Mouse (Mus musculus) C2C12 (cell line): Measurements from ENCODE around the gene Slc31a1. TPM values are rescaled to one million over a fixed set of nuclear protein-coding genes. Genes with fewer than 3 reads are reported as not detected.

ENCODE experiments used
- H3K27me3 ChIP-seq: one replicate; pipeline ENCODE4 v1.6.1; 2011; ENCODE audit not compliant: control insufficient read depth, insufficient read depth, insufficient read length
- H3K36me3 ChIP-seq: one replicate; pipeline ENCODE4 v1.6.1; 2011; ENCODE audit not compliant: control insufficient read depth, insufficient read depth
- H3K4me3 ChIP-seq: one replicate; pipeline ENCODE4 v1.5.1; 2011; ENCODE audit warnings: mild to moderate bottlenecking, control low read depth; ENCODE audit not compliant: poor library complexity, insufficient read depth, severe bottlenecking
- H3K79me2 ChIP-seq: one replicate; pipeline ENCODE4 v1.6.1; 2011; ENCODE audit not compliant: control insufficient read depth, insufficient read depth
- H3K79me3 ChIP-seq: one replicate; pipeline ENCODE4 v1.6.1; 2011; ENCODE audit warnings: low read depth, control low read depth
- H3ac ChIP-seq: one replicate; pipeline ENCODE3; 2011; ENCODE audit warnings: low read depth; ENCODE audit not compliant: control insufficient read depth, insufficient read length
- CEBPB ChIP-seq: IDR thresholded peaks from one replicate; pipeline ENCODE4 v1.6.1; 2011; ENCODE audit warnings: low read depth, mild to moderate bottlenecking, control low read depth, moderate library complexity
- CTCF ChIP-seq: IDR thresholded peaks from one replicate; pipeline ENCODE4 v1.5.1; 2011; ENCODE audit not compliant: control insufficient read depth, insufficient read depth, insufficient read length
- FOSL1 ChIP-seq: IDR thresholded peaks from one replicate; pipeline ENCODE4 v1.8.0; 2011; ENCODE audit warnings: mild to moderate bottlenecking, low read length; ENCODE audit not compliant: poor library complexity, insufficient read depth, severe bottlenecking
- MAX ChIP-seq: IDR thresholded peaks from one replicate; pipeline ENCODE4 v1.6.1; 2011; ENCODE audit warnings: mild to moderate bottlenecking, control low read depth
- MYOD1 ChIP-seq: IDR thresholded peaks from one replicate; pipeline ENCODE4 v1.6.1; 2011; ENCODE audit warnings: low read depth; ENCODE audit not compliant: control insufficient read depth, insufficient read length
- MYOG ChIP-seq: IDR thresholded peaks from one replicate; pipeline ENCODE4 v1.6.1; 2011; ENCODE audit not compliant: control insufficient read depth, insufficient read length; ENCODE audit errors: extremely low read depth
- USF1 ChIP-seq: IDR thresholded peaks from one replicate; pipeline ENCODE4 v1.6.1; 2011; ENCODE audit warnings: low read depth, mild to moderate bottlenecking, control low read depth, moderate library complexity
- polyA plus RNA-seq: library from polyadenylated mRNA; unstranded; fragments of >200 nt; fragmentation: generic; extraction: Trizol; gene quantifications from one replicate; pipeline ENCODE4 v1.2.1, GENCODE M21; 2012; ENCODE audit warnings: missing spikeins

Slc31a1 gene
- polyA plus RNA-seq, 1 experiment, result 17.0 TPM

DNA sequence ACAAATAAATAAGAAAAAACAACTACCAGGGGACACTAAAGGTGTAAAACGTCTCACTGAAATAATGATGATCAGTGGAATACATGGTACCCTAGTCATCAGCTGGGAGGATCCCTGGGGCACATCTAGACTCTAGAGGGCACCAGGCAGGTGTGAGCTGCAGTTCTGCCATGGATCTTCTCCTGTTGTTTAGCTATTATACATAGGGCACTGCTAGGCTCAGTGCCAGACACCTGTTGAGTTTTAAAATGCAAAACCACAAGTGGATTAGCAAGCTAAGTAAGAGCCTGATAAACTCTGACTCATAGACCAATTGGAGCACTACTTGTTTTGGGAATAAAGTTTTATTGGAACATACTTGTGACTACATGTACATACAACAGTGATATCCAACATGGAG, 42.2 kb upstream of the Slc31a1 start:
- Histone ChIP-seq H3K79me3 (no peaks in the 10 kb centered on the region), H3K36me3 (peaks cover 55% of the 10 kb centered on the region), H3K27me3 (no peaks in the 10 kb centered on the region), H3ac (no peak overlapping the region), H3K79me2 (no peaks in the 10 kb centered on the region), H3K4me3 (no peak overlapping the region)
- TF ChIP-seq MYOG (no peak), USF1 (no peak), FOSL1 (no peak), CEBPB (no peak), MYOD1 (peak; percentile 74), CTCF (no peak), MAX (no peak)

DNA sequence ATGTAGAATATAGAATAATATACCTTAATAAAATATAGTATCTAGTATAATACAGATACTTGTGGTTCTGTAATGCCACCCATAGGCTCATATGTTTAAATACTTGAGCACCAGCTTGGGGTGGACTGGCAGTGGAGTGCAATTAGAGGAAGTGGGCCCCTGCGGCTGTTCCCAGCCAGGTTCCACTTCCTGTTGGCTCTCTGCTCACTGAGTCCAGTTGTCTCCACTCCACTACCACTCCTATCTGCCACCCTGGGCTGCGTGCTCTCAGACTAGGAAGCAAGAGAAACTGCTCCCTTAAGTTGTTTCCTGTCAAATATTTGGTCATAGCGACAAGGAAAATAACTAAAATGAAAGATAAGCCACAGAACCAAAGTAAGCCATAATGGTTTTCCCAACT, 37.8 kb upstream of the Slc31a1 start:
- Histone ChIP-seq H3K4me3 (no peak overlapping the region), H3K27me3 (no peaks in the 10 kb centered on the region), H3K79me3 (no peaks in the 10 kb centered on the region), H3ac (no peak overlapping the region), H3K36me3 (peaks cover 76% of the 10 kb centered on the region), H3K79me2 (no peaks in the 10 kb centered on the region)
- TF ChIP-seq MAX, result no peak

DNA sequence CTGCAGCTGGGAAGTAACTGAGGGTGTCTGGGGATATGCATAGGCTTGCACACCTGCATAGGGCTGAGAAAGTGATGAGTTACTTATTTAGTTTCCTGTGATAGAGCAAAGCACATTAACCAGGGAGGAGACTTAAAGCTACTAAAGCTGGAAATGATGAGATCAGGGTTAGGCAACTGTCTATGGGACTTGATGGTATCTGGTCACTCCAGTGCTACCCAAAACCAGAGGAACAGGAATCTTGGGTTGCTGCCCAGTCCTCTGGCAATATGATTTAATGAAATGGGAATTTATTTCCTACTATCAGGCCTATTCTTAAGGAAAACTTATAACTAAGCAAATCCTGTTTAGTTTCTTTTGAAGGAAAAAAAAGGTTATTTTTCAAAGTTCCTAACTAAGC, 34.4 kb upstream of the Slc31a1 start:
- Histone ChIP-seq H3K36me3 (peaks cover 72% of the 10 kb centered on the region), H3K27me3 (no peaks in the 10 kb centered on the region), H3K4me3 (no peak overlapping the region), H3K79me2 (no peaks in the 10 kb centered on the region), H3K79me3 (no peaks in the 10 kb centered on the region), H3ac (no peak overlapping the region)
- no peak for TF ChIP-seq FOSL1
- TF ChIP-seq MAX, result no peak
- no peak for TF ChIP-seq MYOG
- TF ChIP-seq CEBPB, result no peak
- TF ChIP-seq CTCF, result no peak
- TF ChIP-seq USF1, result no peak
- TF ChIP-seq MYOD1, result no peak

DNA sequence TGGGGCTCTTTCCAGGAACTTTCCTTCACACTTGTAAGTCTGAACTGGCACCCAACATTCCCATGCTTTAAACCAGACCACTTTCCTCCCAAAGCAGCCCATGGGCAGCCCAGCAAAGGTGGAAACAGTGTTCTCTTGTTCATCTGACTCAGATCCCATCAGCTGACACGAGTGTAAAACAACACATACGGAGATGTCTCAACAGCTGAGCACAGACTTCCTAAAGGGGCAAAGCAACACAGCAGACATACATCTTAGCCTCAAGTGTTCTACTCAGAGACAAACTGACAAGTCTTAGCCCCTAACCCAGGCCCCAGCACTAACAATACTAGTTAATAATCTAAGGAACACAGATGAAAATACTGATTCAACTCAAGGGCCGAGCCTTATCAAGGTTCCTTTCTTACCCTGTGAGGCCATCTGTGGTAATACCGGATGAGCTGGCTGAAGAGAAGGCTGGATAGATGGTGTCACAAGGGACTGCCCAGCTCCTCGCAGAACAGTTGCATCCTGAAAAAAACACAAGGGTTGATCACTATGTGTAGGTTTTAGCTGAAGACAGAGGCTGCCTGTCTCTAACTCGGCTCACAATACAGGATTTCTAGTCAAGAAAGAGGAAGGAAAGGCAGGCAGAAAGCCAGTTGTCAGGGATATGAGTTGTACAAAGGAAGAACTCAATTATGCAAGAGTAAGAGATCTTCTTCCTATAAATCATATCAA, 31.4 kb upstream of the Slc31a1 start:
- Histone ChIP-seq H3K79me2 (no peaks in the 10 kb centered on the region), H3K27me3 (no peaks in the 10 kb centered on the region), H3K4me3 (no peak overlapping the region), H3K36me3 (peaks cover 60% of the 10 kb centered on the region), H3ac (no peak overlapping the region), H3K79me3 (no peaks in the 10 kb centered on the region)
- TF ChIP-seq MYOG, result no peak
- TF ChIP-seq CTCF, result no peak
- TF ChIP-seq MAX, result no peak
- TF ChIP-seq USF1, result no peak
- no peak for TF ChIP-seq CEBPB
- TF ChIP-seq FOSL1, result no peak
- no peak for TF ChIP-seq MYOD1

DNA sequence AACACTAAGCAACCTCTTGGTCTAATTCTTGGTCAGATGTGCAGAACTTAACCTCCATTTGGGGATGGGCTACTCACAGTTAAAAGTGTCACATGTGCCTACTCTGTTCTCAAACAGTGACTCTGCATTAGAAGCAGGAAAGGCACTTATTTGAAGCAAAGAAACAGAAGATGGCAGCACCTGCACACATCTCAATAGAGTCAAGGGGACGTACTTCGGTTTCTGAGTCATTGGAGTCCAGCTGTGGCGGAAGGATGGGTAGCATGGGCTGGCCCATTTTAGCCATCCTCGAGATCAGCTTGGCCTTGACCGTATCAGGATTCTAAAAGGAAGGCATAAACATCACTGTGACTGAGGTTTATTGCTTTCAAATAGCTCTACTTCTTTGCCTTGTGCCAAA, 28.6 kb upstream of the Slc31a1 start:
- no peaks in the 10 kb centered on the region for H3K79me3 ChIP-seq
- no peak overlapping the region for H3ac ChIP-seq
- no peaks in the 10 kb centered on the region for H3K79me2 ChIP-seq
- peaks cover 51% of the 10 kb centered on the region for H3K36me3 ChIP-seq
- no peaks in the 10 kb centered on the region for H3K27me3 ChIP-seq
- TF ChIP-seq MAX (no peak), MYOD1 (no peak), FOSL1 (no peak), CTCF (no peak), MYOG (no peak), USF1 (no peak), CEBPB (no peak)
- no peak overlapping the region for H3K4me3 ChIP-seq

DNA sequence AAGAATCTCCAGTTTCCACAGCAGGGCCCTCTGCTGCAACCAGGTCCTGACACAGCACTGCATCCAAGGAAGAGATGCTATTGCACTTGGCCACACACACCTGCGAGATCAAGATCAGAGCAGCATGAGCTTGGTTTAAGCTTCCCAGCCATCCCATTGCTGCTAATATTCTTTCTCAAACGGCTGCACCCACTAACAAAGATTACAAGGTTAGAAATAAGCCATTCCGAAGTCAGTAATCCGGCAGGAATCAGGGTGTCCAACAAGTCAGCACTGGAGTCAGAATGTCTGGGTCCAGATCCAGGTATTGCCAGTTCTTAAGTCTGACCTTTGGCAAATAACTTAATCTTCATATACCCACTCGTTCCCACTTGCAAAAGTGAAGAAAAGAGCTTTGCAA, 22.0 kb upstream of the Slc31a1 start:
- Histone ChIP-seq H3K27me3 (no peaks in the 10 kb centered on the region), H3K79me2 (no peaks in the 10 kb centered on the region)

More for the DNA sequence above, 22.0 kb upstream of the Slc31a1 start:
- TF ChIP-seq MYOG, result no peak
- TF ChIP-seq MYOD1, result no peak
- TF ChIP-seq CEBPB, result no peak
- no peak for TF ChIP-seq USF1
- no peak for TF ChIP-seq CTCF
- peaks cover 35% of the 10 kb centered on the region for H3K36me3 ChIP-seq
- H3K4me3 ChIP-seq, result no peak overlapping the region
- H3ac ChIP-seq, result no peak overlapping the region
- no peaks in the 10 kb centered on the region for H3K79me3 ChIP-seq
